Mouse (Mus musculus) ES-E14 (cell line): Measurements from ENCODE around the gene Flot1.

Experiments
- HCFC1 ChIP-seq: IDR thresholded peaks from 2 replicates; pipeline ENCODE4 v1.6.1; 2012; ENCODE audit warnings: low read length, inconsistent platforms, borderline replicate concordance; ENCODE audit not compliant: insufficient read depth
- MAFK ChIP-seq: IDR thresholded peaks from 2 replicates; pipeline ENCODE4 v1.6.1; 2014; ENCODE audit warnings: mild to moderate bottlenecking, low read depth, low read length, inconsistent platforms; ENCODE audit not compliant: insufficient read depth
- ZC3H11A ChIP-seq: IDR thresholded peaks from 2 replicates; pipeline ENCODE4 v1.6.1; 2012; ENCODE audit warnings: low read depth, mild to moderate bottlenecking, inconsistent platforms, low read length, borderline replicate concordance
- ZNF384 ChIP-seq: IDR thresholded peaks from 2 replicates; pipeline ENCODE4 v1.6.1; 2012; ENCODE audit warnings: low read depth, low read length, inconsistent platforms

DNA sequence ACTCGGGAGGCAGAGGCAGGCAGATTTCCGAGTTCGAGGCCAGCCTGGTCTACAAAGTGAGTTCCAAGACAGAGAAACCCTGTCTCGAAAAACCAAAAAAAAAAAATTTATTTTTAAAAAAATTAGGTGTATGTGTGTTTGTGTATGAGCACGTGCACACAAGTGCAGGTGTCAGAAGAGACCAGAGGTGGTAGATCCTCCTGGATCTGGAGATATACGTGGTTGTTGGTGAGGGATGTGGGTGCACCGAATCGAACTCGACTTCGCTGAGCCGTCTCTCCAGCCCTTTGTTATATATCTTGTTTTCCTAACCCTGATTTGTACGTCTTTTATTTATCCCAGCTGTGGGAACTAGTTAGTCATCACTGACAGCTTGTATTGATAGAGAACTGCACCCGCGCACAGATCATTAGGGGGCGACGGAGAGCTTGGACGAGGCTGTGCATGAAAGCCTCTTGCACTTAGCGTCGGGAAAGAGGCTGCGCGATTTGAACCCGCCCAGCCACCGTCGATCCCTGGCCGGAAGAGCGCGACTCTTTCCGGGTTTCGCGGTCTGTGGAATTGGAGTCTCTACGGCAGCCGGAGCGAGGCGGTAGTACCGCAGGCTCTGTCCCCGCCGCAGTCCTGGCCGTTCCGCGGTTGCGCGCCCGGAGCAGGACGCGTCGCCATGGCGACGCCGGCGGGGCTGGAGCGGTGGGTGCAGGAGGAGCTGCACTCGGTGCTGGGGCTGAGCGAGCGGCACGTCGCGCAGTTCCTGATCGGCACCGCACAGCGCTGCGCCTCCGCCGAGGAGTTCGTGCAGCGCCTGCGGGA, 56.4 kb downstream of the Flot1 start, which contains the start of gene Dhx16:
- TF ChIP-seq MAFK (no peak), ZNF384 (no peak), HCFC1 (peak; percentile 78), ZC3H11A (no peak)
